Mouse (Mus musculus) embryonic facial prominence, embryonic 15.5 days (tissue): ENCODE data around the gene Rragd. TPM values are rescaled to one million over a fixed set of nuclear protein-coding genes. Genes with fewer than 3 reads are reported as not detected.

Experiments
- ATAC-seq: fragments of 200-750 bp; cut with Nextera tagmentation; 2 replicates; pipeline ENCODE4 v1.8.0; 2017; ENCODE audit warnings: low read depth, moderate TSS enrichment; ENCODE audit not compliant: insufficient number of reproducible peaks, low FRiP score, low TSS enrichment
- H3K27ac ChIP-seq: fragments of 300-500 bp; sonication (generic); replicated peaks from 2 replicates; pipeline ENCODE4 v1.5.1; 2015; ENCODE audit warnings: mild to moderate bottlenecking, inconsistent platforms
- H3K27me3 ChIP-seq: fragments of 300-500 bp; sonication (generic); 2 replicates; pipeline ENCODE4 v1.6.1; 2015; ENCODE audit warnings: inconsistent platforms
- H3K36me3 ChIP-seq: fragments of 300-500 bp; sonication (generic); 2 replicates; pipeline ENCODE4 v1.6.1; 2015; ENCODE audit warnings: mild to moderate bottlenecking, inconsistent platforms
- H3K4me1 ChIP-seq: fragments of 300-500 bp; sonication (generic); 2 replicates; pipeline ENCODE4 v1.6.1; 2015; ENCODE audit warnings: inconsistent platforms
- H3K4me2 ChIP-seq: fragments of 300-500 bp; sonication (generic); replicated peaks from 2 replicates; pipeline ENCODE4 v1.6.1; 2015; ENCODE audit warnings: mild to moderate bottlenecking, inconsistent platforms
- H3K4me3 ChIP-seq: fragments of 300-500 bp; sonication (generic); replicated peaks from 2 replicates; pipeline ENCODE4 v1.5.1; 2015; ENCODE audit warnings: mild to moderate bottlenecking, inconsistent platforms
- H3K9ac ChIP-seq: fragments of 300-500 bp; sonication (generic); 2 replicates; pipeline ENCODE4 v1.6.1; 2015; ENCODE audit warnings: inconsistent platforms
- H3K9me3 ChIP-seq: fragments of 300-500 bp; sonication (generic); replicated peaks from 2 replicates; pipeline ENCODE4 v1.6.1; 2016; ENCODE audit warnings: inconsistent platforms
- WGBS: fragments of 180-500 bp; shearing (Covaris S2); methylation state at CpG from one replicate; pipeline ENCODE4 v1.1.7; 2015; 5-methylcytosine and 5-hydroxymethylcytosine counted together
- polyA plus RNA-seq: library from polyadenylated mRNA; unstranded; fragments of >200 nt; fragmentation: Nextera tagmentation; extraction: Ambion mirVana; gene quantifications from 2 replicates; pipeline ENCODE4 v1.2.1, GENCODE M21; 2015

Rragd gene
- polyA plus RNA-seq, 1 experiment from 2014 or later: 20.0 TPM

DNA sequence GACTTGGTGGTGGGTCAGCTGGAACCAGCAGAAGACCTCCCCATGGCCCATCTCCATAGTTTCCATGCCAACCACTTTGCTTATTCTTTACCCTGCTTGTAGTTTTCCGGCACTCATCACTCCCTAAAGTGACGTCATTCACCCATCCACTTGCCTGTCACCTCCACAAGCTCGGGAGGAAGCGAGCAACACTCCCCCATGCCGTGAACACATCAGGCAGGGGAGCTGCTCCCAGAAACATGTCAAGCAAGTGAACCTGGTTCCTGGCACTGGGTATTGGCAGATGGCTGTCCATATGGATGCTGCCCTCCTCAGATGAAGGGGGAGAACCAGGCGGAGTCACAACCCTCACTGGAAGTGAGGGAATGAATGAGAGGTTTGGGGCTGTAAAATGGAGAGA is 86.1 kb downstream of the Rragd start:
- H3K36me3 ChIP-seq: no peaks in the 10 kb centered on the region
- ATAC-seq: no peak

DNA sequence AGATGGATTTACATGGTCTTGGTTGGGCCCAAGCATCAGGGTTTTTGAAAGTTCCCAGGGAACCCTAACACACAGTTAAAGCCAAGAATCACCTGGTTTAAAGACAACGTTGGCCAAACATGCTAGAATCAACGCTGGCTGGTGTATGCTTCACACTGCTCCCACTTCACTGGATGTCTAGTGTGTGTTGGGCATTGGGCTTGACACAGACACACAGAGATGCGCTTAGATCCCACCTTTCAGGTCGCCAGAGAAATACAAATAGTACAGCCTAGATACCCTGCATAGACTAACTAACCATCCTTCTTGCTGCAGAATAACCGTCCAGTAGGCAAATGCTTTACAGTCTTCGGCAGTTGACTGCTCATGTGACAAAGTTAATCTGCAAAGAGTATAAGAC is 87.5 kb downstream of the Rragd start:
- H3K4me3 ChIP-seq: no peak overlapping the region
- no peaks in the 10 kb centered on the region for H3K9me3 ChIP-seq
- H3K4me2 ChIP-seq: no peak overlapping the region
- no peak overlapping the region for H3K27ac ChIP-seq
- H3K9ac ChIP-seq: no peak overlapping the region
- ATAC-seq: no peak
- H3K4me1 ChIP-seq: no peaks in the 10 kb centered on the region
- no peaks in the 10 kb centered on the region for H3K27me3 ChIP-seq
- no peaks in the 10 kb centered on the region for H3K36me3 ChIP-seq
- WGBS: 88% methylated on average over 6 of the region's 6 CpGs

More for the DNA sequence above, 86.1 kb downstream of the Rragd start:
- H3K27ac ChIP-seq: no peak overlapping the region
- H3K4me1 ChIP-seq: no peaks in the 10 kb centered on the region
- no peak overlapping the region for H3K4me3 ChIP-seq
- H3K9ac ChIP-seq: no peak overlapping the region
- H3K9me3 ChIP-seq: no peaks in the 10 kb centered on the region
- WGBS: 68% methylated on average over 6 of the region's 6 CpGs
- H3K4me2 ChIP-seq: no peak overlapping the region
- H3K27me3 ChIP-seq: no peaks in the 10 kb centered on the region

GRCm38 (mm10) chr4:33071337-33071736 is 88.5 kb downstream of the Rragd start:
- WGBS: 89% methylated on average over 6 of the region's 6 CpGs
- H3K36me3 ChIP-seq: no peaks in the 10 kb centered on the region
- no peak for ATAC-seq
- H3K4me3 ChIP-seq: no peak overlapping the region
- H3K9ac ChIP-seq: no peak overlapping the region
- H3K27ac ChIP-seq: no peak overlapping the region
- H3K9me3 ChIP-seq: no peaks in the 10 kb centered on the region
- H3K4me2 ChIP-seq: no peak overlapping the region
- no peaks in the 10 kb centered on the region for H3K27me3 ChIP-seq
- H3K4me1 ChIP-seq: no peaks in the 10 kb centered on the region

Other genes starting within 250 kb of the Rragd start
- 99.8 and 108 TPM in 2 replicates for gene Lyrm2, start 182.8 kb upstream of the Rragd start, polyA plus RNA-seq
- 11.2 and 12.0 TPM in 2 replicates for gene Ankrd6, start 32.2 kb upstream of the Rragd start, polyA plus RNA-seq
- 40.4 and 41.2 TPM in 2 replicates for gene Ube2j1, start 48.4 kb downstream of the Rragd start, polyA plus RNA-seq
- gene Gabrr2, start 80.0 kb downstream of the Rragd start, polyA plus RNA-seq: 0.35 and 1.0 TPM in 2 replicates
- not detected in 2 replicates for gene Gabrr1, start 149.5 kb downstream of the Rragd start, polyA plus RNA-seq
- gene Pm20d2, start 206.7 kb downstream of the Rragd start, polyA plus RNA-seq: 2.5 TPM in 2 replicates
- 13.5 and 15.3 TPM in 2 replicates for gene Srsf12, start 226.0 kb downstream of the Rragd start, polyA plus RNA-seq